Mouse (Mus musculus) fat pad, adult 2 months (tissue): ENCODE data around the gene Odaph.
"Not testable (repeated sequence)": the region's sequence is repeated elsewhere in the genome, so short reads cannot be mapped to it uniquely, and the experiment has no call there.

Experiments
- DNase-seq: peaks from one replicate; pipeline ENCODE4 v3.0.0-alpha.2; 2011; ENCODE audit warnings: low read depth, low spot score; ENCODE audit errors: extremely low read depth

Odaph gene

DNA sequence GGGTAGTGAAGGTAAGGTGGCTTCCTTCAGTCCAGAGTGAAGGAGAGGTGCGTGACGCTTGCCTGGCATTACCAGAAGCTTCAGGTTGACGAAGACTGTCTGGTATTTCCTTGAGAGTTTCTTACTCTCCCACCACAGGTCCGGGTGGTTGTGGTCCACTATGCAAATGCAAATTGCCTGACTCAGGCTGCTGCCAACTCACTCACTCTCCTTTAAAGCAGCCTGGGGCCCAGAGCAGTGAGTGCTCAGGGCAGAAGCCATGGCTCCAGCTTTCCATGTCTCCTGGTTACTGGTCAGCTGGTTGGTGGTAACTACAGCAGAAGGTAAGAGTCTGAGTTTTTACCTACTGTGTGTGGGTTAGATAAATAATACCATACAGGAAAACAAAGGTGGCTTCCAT, at the start of gene Odaph:
Gene Odaph, plus strand, starts transcription at position 240 of the 400 bp plus-strand sequence.
- no peak for DNase-seq

DNA sequence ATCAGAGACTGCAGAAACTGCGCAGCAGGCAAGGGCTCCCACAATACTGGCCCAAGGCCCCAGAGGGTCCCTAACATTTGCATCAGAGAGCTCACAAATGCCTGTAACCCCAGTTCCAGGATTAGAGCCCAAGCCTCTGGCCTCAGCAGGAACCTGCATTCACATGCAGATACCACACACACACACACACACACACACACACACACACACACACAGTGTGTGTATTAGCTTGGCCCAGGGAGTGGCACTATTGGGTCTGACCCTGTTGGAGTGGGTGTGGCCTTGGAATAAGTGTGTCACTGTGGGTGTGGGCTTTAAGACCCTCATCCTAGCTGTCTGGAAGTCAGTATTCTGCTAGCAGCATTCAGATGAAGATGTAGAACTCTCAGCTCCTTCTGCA, 41.7 kb upstream of the Odaph start:
- not testable (repeated sequence) for DNase-seq

DNA sequence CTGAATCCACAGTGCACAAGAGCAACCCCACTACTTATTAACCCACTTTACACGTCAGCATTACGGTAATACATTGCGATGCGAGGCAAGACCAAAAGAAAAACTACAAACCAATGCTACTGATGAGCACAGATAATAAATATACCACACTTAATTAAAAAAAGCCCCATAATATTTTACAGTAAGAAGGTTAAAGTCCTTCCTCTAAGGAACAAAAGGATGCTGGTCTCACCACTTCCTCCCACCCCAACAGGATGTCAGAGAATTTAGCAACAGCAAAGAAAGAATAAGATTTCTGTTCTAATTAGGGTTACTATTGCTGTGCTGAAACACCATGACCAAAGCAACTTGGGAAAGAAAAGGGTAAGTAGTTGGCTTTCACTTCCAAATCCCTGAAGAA, 40.3 kb upstream of the Odaph start:
- DNase-seq = no peak

- no peak for DNase-seq
These were observed 37.8 kb upstream of the Odaph start for GRCm38 (mm10) chr5:91949441-91949840.

DNA sequence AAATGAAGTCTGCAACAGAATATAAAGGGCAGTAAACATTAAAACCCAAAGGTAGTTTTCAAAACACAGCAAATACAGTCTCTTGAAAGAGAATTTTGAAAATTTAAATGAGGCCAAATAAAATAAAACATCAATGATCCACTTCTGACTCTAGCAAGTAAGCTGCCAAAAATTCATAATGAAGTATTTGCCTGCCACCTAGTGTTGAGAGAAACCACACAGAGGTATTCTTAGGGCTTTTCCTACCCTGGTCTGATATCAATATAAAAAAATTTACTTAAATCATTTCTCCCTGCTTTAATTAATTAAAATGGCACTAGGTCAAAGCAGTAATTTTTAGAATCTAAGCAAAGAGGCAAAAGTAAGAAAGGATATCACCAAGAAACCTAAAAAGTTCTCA, 35.9 kb upstream of the Odaph start:
- DNase-seq = no peak

DNA sequence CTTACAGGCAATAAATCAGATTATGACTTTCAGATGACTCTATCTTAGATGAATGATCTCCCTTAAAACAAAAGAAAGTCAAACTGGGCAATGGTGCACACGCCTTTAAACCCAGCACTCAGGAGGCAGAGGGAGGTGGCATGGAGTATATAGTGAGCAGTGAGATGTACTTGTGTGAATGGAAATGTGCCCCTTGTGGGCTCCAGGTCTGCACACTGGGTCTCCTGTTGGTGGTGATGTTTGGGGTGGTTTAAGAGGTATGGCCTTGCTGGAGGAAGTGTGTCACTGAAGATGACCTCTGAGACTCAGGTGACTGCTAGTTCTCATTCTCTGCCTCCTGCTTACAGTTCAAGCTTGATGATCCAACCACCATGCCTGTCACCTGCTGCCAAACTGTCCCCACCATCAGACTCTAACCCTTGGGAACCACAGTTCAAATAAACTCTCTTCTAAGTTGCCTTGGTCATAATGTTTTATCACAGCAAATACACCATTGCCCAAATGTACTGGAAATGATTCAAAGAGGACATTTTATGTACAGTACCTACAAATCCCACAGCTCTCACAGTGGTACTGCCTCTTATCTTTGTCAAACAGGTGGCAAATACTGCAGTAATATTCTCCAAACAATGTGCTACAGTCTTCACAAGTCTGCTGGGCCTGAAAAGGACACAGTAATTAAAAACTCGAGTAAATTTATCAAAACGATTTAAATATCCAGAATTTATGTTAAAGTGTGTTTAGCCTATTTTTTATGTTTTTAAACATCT, 30.1 kb upstream of the Odaph start:
- no peak for DNase-seq

DNA sequence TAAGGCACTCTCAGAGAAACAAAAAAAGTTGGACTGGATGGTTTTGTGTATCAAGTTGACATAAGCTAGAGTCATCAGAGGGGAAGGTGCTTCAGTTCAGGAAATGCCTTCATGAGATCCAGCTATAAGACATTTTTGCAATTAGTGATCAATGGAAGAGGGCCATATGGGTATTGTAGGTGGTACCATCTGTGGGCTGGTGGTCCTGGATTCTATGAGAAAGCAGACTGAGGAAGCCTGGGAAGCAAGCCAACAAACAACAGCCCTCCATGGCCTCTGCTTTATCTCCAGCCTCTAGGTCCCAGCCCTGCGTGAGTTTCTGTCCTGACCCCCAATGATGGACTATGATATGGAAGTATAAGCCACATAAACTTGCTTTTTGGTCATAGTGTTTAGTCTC, 28.2 kb upstream of the Odaph start:
- DNase-seq = no peak

GRCm38 (mm10) chr5:91959986-91960385, 27.3 kb upstream of the Odaph start:
- DNase-seq = no peak

DNA sequence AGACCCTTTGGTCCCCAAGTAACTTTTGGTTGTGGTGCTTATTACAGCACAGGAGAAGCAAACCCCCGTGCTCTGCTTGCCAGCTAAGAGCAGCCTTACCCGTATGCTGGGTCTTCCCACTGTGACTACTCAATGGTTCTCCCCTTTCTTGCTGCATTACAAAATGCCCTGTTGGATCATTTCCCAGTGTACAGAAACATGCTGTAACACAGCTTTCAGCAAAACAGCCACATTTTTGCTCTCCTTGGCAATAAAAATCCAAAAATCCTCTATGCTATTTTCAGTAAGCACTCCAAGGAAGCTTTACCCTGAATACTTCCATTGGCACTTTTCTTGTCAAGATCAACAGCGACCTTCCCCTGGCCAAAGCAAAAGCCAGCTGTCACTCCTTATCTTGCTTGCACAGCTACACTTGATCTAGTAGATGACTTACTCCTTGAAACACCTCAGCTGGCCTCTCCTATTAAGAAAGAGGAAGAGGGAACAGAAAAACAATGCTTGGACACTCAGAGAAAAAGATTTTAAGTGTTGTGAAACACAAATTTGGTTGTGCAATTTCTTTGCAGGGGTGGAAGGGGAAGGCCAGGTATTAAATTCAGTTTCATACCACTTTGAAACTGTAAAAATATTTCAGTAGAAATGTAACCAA, 26.5 kb upstream of the Odaph start:
- peak; percentile 68 for DNase-seq

- DNase-seq = peak; percentile 25
These were observed 25.9 kb upstream of the Odaph start for GRCm38 (mm10) chr5:91961370-91961769.

- DNase-seq = peak; percentile 69
These were observed 25.0 kb upstream of the Odaph start for GRCm38 (mm10) chr5:91962259-91962638.

DNA sequence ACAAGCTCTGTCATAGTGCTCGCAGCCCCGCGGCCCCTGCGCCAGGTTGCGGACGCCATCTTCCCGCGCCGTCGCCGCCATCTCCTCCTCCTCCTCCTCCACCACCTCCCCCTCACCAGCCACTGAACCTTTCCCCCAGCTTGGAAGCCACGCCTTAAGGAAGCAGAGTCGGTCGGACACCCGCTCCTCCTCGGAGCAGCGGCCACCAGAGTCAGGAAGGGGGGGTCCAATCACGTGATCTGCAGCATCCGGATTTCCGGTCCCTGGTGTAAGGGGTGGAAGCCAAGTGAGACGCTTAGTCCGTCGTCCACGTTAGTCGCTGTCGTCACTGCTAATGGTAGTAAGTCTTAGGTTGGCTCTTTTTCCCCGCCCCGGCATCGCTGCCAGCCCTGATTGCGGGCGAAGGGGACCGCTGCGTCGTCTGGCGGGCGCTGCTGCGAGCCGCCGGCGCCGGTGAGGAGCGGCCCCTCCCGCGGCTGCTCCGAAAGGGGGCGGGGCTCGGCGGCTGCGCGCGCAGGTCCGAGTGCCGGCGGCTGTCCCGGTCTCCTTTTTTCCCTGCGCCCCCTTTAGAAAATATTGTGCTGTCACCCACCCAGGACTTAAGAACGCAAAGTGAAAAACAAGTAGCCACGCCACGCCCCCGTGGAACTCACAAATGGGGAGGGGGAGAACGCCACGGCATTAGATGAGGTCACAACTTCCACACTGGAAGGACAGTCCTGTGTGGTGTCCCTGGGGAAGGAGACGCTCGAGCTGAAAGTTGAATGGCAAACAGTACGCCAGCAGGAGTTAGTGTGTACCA, 24.4 kb upstream of the Odaph start, which contains the start of gene Rchy1:
Gene Rchy1, minus strand, starts transcription at position 430 of the 802 bp plus-strand sequence.
- peak; percentile 66 for DNase-seq

GRCm38 (mm10) chr5:91972046-91972445, 15.2 kb upstream of the Odaph start:
- DNase-seq = peak; percentile 57

DNA sequence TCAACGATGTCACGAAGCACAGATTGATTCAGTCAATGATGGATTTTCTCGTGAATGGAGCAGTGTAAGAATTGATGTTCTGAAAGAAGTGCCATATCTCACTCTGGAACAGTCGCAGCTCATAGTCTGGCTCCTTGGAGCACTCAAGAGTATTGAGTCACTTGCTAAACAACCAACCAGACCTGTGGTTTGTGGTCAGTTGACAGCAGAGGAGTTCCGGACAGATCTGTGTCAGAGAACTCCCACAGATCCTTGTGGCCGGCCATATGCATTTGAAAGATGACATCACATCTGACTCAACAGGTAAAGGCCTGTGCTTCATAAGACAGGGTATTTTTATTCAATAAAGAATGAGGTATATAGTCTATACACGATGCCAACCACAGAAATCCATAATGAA, 13.3 kb upstream of the Odaph start:
- DNase-seq = no peak

GRCm38 (mm10) chr5:91975758-91976157, 11.5 kb upstream of the Odaph start:
- DNase-seq = no peak

DNA sequence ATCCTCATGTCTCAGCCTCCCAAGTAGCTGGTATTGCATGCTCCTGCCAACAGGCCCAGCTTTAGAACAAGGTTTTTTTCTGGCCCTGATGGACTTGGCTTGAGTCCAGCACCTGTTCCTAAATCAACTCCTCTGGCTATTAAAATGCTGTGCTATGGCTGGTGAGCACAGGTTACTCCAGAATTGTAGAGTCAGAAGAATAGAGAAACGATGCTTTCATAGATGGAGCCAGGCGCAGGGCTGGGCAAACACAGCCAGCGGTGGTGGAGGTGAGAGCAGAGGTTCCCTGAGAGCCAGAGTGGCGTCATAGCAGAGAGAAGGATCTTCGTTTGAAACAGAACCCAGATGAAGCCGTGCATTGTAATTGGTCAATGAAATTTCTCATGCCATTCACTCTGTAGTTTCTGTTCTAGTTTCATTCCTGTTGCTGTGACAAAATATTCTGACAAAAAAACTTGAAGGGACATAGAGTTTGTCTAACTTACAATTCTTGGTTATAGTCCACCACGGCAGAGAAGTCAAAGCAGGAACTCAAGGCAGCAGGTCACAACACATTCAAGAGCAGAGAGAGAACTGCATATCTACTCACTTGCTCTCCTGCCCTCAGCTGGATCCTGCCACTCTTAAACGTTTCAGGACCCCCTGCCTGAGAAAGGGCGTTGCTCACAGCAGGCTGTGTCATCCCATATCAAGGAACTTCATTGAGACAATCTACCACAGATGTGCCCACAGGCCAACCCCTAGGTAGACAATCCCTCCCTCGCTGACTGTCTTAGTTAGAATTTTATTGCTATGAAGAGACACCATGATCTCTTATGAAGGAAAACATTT, 10.5 kb upstream of the Odaph start:
- no peak for DNase-seq

- no peak for DNase-seq
These were observed 9.9 kb upstream of the Odaph start for GRCm38 (mm10) chr5:91977397-91977770.

GRCm38 (mm10) chr5:91981176-91981840, 6.0 kb upstream of the Odaph start:
- no peak for DNase-seq

DNA sequence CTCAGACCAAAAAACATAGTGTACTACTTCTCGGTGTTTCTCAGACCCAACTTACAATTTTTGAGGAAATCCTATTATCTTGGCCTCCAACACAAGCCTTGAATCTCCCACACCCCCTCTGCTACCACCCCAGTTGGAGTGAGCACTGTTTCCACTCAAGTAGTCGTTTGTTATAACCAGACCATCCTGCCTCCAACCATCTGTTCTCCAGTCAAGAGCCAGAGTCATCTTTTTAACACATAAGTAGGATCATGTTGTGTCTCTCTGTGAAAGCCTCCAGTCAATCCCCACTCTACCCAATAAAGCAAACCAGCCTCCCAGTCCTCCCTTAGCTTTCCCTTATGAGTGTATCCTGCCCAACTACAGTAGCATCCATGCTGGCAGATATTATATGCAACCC, 3.8 kb upstream of the Odaph start:
- DNase-seq = no peak

GRCm38 (mm10) chr5:91985721-91986120, 1.6 kb upstream of the Odaph start:
- DNase-seq = no peak
